Mouse (Mus musculus): ENCODE measurements at regions not wholly inside any gene's neighbourhood (a gene's known extent, or its start where the extent isn't known, plus 50 kb on each side); places are given as distances from the start of the nearest gene placed in this dataset.
"Not testable (repeated sequence)": the region's sequence is repeated elsewhere in the genome, so short reads cannot be mapped to it uniquely, and the experiment has no call there.

DNA sequence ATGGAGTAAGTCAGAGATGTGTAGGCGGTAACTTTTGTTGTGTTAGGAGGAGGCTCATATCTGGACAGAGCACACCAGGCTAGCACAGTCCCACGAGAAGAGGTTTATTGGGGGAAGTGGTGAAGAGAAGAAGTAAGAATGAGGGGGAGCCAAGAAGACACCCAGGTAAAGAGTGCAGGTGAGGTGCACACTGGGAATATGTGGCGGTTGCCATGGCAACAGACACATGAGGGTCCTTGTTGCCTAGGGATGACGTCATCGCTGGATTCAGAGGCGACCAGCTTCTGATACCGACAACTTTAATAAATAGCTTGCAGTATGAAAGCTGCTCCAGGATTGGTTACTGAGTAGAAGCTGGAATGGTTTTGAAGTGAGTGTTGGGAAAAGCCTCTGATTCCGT is 110.5 kb upstream of the Wdfy3 start:
- H3K27me3 ChIP-seq (ENCODE audit: control insufficient read depth, insufficient read depth, low read length) = no peaks in the 10 kb centered on the region
- no peak for TF ChIP-seq POLR2A (IDR thresholded peaks at IDR 0.05; ENCODE audit: control insufficient read depth, extremely low read depth, insufficient read depth, low read length, poor library complexity)
- no peak for TF ChIP-seq CTCF (IDR thresholded peaks at IDR 0.05; ENCODE audit: borderline replicate concordance, control insufficient read depth, extremely low read depth, insufficient read depth, low read length, poor library complexity)
- no peak for DNase-seq
- no peak overlapping the region for H3K4me3 ChIP-seq (ENCODE audit: control insufficient read depth, insufficient read depth, low read length)
- 89% methylated on average over 8 of the region's 8 CpGs for WGBS
- no peaks in the 10 kb centered on the region for H3K4me1 ChIP-seq (replicated peaks; ENCODE audit: control insufficient read depth, insufficient read depth, low read length)
- no peak overlapping the region for H3K27ac ChIP-seq (ENCODE audit: control insufficient read depth, insufficient read depth, low read length)
- H3K36me3 ChIP-seq (ENCODE audit: control insufficient read depth, insufficient read depth, low read length) = no peaks in the 10 kb centered on the region

DNA sequence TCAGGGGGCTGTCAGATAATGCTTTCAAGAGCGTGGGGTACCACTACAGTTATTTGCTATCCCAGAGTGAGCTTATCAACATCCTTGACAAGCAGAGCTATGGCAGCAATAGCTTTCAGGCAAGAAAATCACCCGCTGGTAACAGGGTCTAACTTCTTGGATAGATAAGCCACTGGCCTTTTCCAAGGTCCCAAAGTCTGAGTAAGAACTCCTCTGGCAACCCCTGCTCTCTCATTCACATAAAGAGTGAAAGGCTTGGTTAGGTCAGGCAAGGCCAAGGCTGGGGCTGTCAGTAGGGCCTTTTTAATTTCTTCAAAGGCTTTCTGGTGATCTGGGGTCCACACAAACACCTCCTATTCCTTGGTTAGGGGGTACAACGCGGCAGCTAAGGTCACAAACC is 119.2 kb upstream of the Wdfy3 start:
- not testable (repeated sequence) for H3K27me3 ChIP-seq (ENCODE audit: control insufficient read depth, insufficient read depth, low read length); H3K4me3 ChIP-seq (ENCODE audit: control insufficient read depth, insufficient read depth, low read length); H3K36me3 ChIP-seq (ENCODE audit: control insufficient read depth, insufficient read depth, low read length); H3K27ac ChIP-seq (ENCODE audit: control insufficient read depth, insufficient read depth, low read length); H3K4me1 ChIP-seq (replicated peaks; ENCODE audit: control insufficient read depth, insufficient read depth, low read length); DNase-seq
- WGBS = 94% methylated on average over 4 of the region's 4 CpGs

DNA sequence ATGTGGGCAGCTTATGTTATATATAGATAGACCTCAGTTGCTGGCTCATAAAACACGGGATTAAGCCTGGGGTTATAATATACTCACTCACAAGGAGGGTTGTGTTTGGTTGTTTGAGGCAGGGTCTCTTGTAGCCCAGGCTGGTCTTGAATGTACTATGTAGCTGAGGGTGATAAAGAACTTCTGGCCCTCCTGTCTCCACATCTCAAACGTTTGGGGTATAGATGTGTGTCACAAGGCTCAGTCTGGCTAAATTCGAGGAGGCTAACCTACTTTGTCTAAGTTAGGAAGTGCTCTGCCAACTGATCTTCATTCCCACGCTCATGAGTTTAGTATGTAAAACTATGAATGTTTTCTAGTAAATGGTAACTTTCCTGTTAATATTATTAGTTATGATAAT is 136.7 kb upstream of the Wdfy3 start:
- TF ChIP-seq CTCF (IDR thresholded peaks at IDR 0.05; ENCODE audit: borderline replicate concordance, control insufficient read depth, extremely low read depth, insufficient read depth, low read length, poor library complexity) (no peak), POLR2A (IDR thresholded peaks at IDR 0.05; ENCODE audit: control insufficient read depth, extremely low read depth, insufficient read depth, low read length, poor library complexity) (no peak)
- 51% methylated on average over 4 of the region's 4 CpGs for WGBS
- DNase-seq = no peak

DNA sequence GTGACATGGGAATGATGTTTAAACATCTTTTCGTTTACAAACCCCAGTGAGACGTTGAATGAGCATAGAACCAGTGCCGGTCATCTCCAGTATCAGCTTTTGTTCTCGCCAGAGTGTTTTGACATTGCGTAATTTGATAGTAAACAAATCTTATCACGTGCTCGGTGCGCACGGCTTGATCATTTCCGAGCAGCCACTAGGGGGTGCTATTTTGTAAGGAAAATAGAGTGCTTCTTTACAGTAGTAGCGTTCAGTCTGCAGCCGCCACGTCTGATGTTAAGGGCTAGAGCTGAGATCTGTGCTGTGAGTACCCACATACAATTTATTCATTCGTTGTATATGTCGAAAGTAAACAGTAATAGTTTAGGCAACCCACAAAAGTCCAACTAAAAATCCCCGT is 137.2 kb upstream of the Wdfy3 start:
- Histone ChIP-seq H3K27me3 (ENCODE audit: control insufficient read depth, insufficient read depth, low read length) (no peaks in the 10 kb centered on the region), H3K4me1 (replicated peaks; ENCODE audit: control insufficient read depth, insufficient read depth, low read length) (no peaks in the 10 kb centered on the region), H3K36me3 (ENCODE audit: control insufficient read depth, insufficient read depth, low read length) (no peaks in the 10 kb centered on the region), H3K27ac (ENCODE audit: control insufficient read depth, insufficient read depth, low read length) (no peak overlapping the region), H3K4me3 (ENCODE audit: control insufficient read depth, insufficient read depth, low read length) (no peak overlapping the region)
- TF ChIP-seq POLR2A (IDR thresholded peaks at IDR 0.05; ENCODE audit: control insufficient read depth, extremely low read depth, insufficient read depth, low read length, poor library complexity) (no peak), CTCF (IDR thresholded peaks at IDR 0.05; ENCODE audit: borderline replicate concordance, control insufficient read depth, extremely low read depth, insufficient read depth, low read length, poor library complexity) (no peak)
- WGBS = 5% methylated on average over 16 of the region's 16 CpGs
- DNase-seq = peak; percentile 42

More for the DNA sequence above, 136.7 kb upstream of the Wdfy3 start:
- Histone ChIP-seq H3K36me3 (ENCODE audit: control insufficient read depth, insufficient read depth, low read length) (no peaks in the 10 kb centered on the region), H3K4me1 (replicated peaks; ENCODE audit: control insufficient read depth, insufficient read depth, low read length) (no peaks in the 10 kb centered on the region), H3K27ac (ENCODE audit: control insufficient read depth, insufficient read depth, low read length) (no peak overlapping the region), H3K27me3 (ENCODE audit: control insufficient read depth, insufficient read depth, low read length) (no peaks in the 10 kb centered on the region), H3K4me3 (ENCODE audit: control insufficient read depth, insufficient read depth, low read length) (no peak overlapping the region)

DNA sequence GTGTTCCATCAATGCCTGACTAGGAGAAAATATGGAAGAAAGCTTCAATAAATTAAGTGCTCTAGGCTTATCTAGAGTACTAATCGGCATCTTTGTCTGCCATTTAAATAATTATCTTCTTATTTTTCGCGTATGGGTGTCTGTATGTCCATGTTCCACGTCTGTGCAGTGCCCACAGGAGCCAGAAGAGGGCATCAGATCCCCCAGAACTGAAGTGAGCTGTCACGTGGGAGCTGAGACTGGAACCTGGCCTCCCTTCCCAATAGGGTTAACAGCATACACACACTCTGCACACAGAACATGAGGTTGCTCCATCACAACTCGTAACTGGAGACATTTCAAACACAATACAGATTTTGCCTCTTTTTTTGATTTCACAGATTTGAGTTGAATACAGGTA is 143.4 kb upstream of the Wdfy3 start:
- TF ChIP-seq POLR2A (IDR thresholded peaks at IDR 0.05; ENCODE audit: control insufficient read depth, extremely low read depth, insufficient read depth, low read length, poor library complexity) = no peak
- TF ChIP-seq CTCF (IDR thresholded peaks at IDR 0.05; ENCODE audit: borderline replicate concordance, control insufficient read depth, extremely low read depth, insufficient read depth, low read length, poor library complexity) = no peak
- 68% methylated on average over 6 of the region's 6 CpGs for WGBS
- no peak overlapping the region for H3K27ac ChIP-seq (ENCODE audit: control insufficient read depth, insufficient read depth, low read length)
- no peaks in the 10 kb centered on the region for H3K27me3 ChIP-seq (ENCODE audit: control insufficient read depth, insufficient read depth, low read length)
- H3K4me3 ChIP-seq (ENCODE audit: control insufficient read depth, insufficient read depth, low read length) = no peak overlapping the region
- DNase-seq = peak; percentile 18
- no peaks in the 10 kb centered on the region for H3K36me3 ChIP-seq (ENCODE audit: control insufficient read depth, insufficient read depth, low read length)
- H3K4me1 ChIP-seq (replicated peaks; ENCODE audit: control insufficient read depth, insufficient read depth, low read length) = no peaks in the 10 kb centered on the region

DNA sequence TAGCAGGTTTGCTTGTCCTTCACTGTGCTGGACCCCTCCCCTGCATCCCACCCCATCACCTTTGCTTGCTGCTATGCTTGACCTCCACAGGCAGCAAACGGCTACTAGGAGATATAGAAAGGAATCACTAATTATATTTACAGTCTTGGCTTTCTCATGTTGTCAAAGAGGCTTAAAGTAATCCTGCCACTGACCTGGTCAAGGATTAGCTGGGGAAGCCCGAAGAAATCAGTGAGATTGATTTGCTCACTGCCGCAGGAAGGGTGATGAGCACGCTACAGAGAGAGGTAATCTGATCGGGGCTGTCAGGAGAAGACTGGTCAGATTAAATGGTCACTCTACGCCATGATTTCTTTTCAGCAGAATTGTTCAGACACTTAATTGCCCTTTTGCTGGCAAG is 157.4 kb upstream of the Wdfy3 start:
- no peak for TF ChIP-seq POLR2A (IDR thresholded peaks at IDR 0.05; ENCODE audit: control insufficient read depth, extremely low read depth, insufficient read depth, low read length, poor library complexity)
- no peak for TF ChIP-seq CTCF (IDR thresholded peaks at IDR 0.05; ENCODE audit: borderline replicate concordance, control insufficient read depth, extremely low read depth, insufficient read depth, low read length, poor library complexity)
- DNase-seq = no peak
- H3K4me3 ChIP-seq (ENCODE audit: control insufficient read depth, insufficient read depth, low read length) = no peak overlapping the region
- 85% methylated on average over 6 of the region's 6 CpGs for WGBS
- H3K4me1 ChIP-seq (replicated peaks; ENCODE audit: control insufficient read depth, insufficient read depth, low read length) = no peaks in the 10 kb centered on the region
- no peaks in the 10 kb centered on the region for H3K27me3 ChIP-seq (ENCODE audit: control insufficient read depth, insufficient read depth, low read length)
- H3K36me3 ChIP-seq (ENCODE audit: control insufficient read depth, insufficient read depth, low read length) = no peaks in the 10 kb centered on the region
- H3K27ac ChIP-seq (ENCODE audit: control insufficient read depth, insufficient read depth, low read length) = no peak overlapping the region

DNA sequence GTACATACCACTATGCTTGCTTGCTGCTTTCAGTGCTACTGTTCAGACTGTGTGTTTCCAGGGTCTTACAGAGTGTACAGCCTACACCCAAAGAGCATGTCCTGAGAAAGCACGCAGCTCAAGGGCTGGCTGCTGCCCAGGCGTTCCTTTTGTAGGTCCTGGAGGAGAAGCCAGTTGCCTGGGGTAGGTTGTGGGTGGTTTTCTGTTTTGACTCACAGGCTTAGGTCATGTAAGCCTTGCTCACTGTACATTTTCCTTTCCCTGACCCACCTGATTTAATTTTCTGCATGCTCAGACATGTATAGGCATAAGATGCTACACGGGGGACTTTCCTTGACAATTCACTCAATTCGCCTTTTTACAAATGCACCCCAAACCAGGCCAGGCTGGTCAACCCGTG is 172.9 kb upstream of the Wdfy3 start:
- H3K4me1 ChIP-seq (replicated peaks; ENCODE audit: control insufficient read depth, insufficient read depth, low read length) = no peaks in the 10 kb centered on the region
- H3K27ac ChIP-seq (ENCODE audit: control insufficient read depth, insufficient read depth, low read length) = no peak overlapping the region
- no peaks in the 10 kb centered on the region for H3K27me3 ChIP-seq (ENCODE audit: control insufficient read depth, insufficient read depth, low read length)
- no peak overlapping the region for H3K4me3 ChIP-seq (ENCODE audit: control insufficient read depth, insufficient read depth, low read length)
- no peaks in the 10 kb centered on the region for H3K36me3 ChIP-seq (ENCODE audit: control insufficient read depth, insufficient read depth, low read length)
- TF ChIP-seq POLR2A (IDR thresholded peaks at IDR 0.05; ENCODE audit: control insufficient read depth, extremely low read depth, insufficient read depth, low read length, poor library complexity) (no peak), CTCF (IDR thresholded peaks at IDR 0.05; ENCODE audit: borderline replicate concordance, control insufficient read depth, extremely low read depth, insufficient read depth, low read length, poor library complexity) (no peak)
- 83% methylated on average over 5 of the region's 5 CpGs for WGBS
- no peak for DNase-seq
